Mouse (Mus musculus) layer of hippocampus, adult 2 months (tissue): ENCODE data around the gene Iqca. TPM values are rescaled to one million over a fixed set of nuclear protein-coding genes. Genes with fewer than 3 reads are reported as not detected.
A peak's percentile ranks its signal among the peaks of the same experiment; 100 is the strongest.

ENCODE experiments used
- DNase-seq, 2 experiments: peaks; one replicate each; pipeline ENCODE4 v3.0.0; 2022; ENCODE audit warnings: low spot score in 2 of 2
- H3K27ac ChIP-seq: fragments of 200-600 bp; 2 replicates; pipeline ENCODE4 v1.8.1; 2022
- H3K4me3 ChIP-seq: fragments of 200-600 bp; 2 replicates; pipeline ENCODE4 v1.8.1; 2022; ENCODE audit warnings: mild to moderate bottlenecking
- CTCF ChIP-seq: fragments of 200-600 bp; conservative IDR thresholded peaks from 2 replicates; pipeline ENCODE4 v1.8.1; 2022; ENCODE audit warnings: antibody characterized with exemption, mild to moderate bottlenecking, moderate library complexity
- total RNA-seq, 2 experiments: library from RNA; stranded (reverse); gene quantifications; 2 replicates each; pipeline ENCODE4 v1.2.3; 2021

The Iqca gene
- total RNA-seq, 2 experiments from 2014 or later, result 1.6 to 2.4 TPM

DNA sequence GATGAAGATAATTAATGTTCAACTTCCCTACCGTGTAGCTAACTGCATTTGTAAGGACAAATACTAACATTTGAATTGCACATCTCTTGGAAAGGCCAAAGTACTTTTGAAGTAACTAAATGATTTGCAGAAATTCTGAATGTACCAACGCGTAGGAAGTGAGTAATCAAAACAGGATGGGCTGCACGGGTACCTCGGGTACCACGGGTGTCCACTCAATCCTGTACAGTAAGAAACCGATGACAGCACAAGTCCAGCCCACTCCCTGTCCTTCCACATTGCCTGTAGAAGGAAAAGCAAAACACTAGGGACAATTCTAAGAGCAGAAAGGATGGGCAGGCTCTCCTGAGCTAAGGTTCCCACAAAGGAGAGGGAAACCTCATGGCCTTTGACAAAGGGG lies 36.0 kb downstream of the Iqca start:
- TF ChIP-seq CTCF, result no peak
- no peak for DNase-seq
- Histone ChIP-seq H3K27ac (no peak overlapping the region), H3K4me3 (no peak overlapping the region)

DNA sequence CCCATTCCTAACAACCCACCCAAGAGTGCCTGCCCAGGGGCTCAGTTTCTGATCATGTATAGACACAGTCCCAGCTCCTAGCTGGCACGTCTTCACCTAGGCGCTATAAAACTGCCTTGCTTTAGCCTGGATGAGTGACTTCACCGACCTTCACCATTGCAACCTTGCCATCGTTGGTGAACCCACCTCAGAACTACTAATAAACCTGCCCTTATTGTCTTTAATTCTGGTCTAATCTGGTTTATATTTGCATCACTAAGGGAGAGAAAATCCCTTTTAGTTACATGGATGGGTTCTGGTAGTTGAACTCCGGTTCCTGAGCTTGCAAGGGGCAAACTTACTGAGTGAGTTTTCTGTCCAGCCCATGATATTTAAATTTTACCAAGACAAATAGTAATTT lies 38.6 kb downstream of the Iqca start:
- Histone ChIP-seq H3K27ac (no peak overlapping the region), H3K4me3 (no peak overlapping the region)
- TF ChIP-seq CTCF, result no peak
- DNase-seq, result no peak

DNA sequence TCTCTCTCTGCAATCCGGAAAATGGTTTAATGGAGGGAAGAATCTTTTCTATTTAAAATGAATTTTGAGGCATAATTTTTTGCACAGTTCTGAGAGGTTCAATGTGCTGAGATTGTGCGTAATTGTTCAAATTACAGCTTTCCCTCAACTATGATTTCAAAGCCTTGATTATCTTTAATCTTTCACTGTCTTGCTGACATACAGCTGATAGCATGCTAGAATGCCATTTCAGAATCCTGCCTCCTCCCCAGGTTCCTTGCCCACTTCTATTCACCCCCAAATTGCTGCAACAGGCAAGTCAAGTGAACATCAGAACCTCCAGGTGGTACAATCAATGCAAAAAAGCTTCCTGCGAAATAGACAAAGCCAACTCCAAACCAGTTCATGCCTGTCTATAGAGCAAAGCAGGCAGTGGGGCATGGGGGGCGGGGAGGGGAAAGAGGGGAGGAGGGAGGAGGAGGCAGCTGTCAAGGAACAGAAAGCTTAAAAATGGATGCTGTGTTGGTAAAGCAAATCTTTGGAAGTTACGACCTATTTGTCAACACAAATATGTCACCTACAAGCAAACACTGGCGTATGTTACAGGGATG lies 39.5 kb downstream of the Iqca start:
- no peak overlapping the region for H3K27ac ChIP-seq
- H3K4me3 ChIP-seq, result no peak overlapping the region
- no peak for TF ChIP-seq CTCF
- no peak for DNase-seq

DNA sequence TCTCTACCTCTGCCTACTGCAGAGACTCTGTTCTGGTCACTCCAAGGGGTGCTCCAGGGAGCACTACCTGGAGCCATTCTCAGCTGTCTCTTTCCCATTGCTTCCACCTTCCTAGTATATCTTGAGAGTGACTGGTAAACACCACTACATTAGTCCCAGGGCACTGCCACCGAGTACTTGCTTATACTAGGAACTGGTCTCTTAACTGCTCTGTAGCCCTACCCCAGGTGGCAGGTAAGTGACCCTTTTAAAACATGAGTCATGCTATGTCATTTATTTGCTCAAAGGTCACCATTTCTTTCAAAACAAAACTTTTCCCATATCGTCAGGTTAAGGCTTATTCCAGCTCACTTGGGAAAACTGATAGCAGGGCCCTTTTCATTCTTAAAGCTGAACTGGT lies 40.5 kb downstream of the Iqca start:
- H3K4me3 ChIP-seq, result no peak overlapping the region
- TF ChIP-seq CTCF, result no peak
- DNase-seq, result no peak
- no peak overlapping the region for H3K27ac ChIP-seq

DNA sequence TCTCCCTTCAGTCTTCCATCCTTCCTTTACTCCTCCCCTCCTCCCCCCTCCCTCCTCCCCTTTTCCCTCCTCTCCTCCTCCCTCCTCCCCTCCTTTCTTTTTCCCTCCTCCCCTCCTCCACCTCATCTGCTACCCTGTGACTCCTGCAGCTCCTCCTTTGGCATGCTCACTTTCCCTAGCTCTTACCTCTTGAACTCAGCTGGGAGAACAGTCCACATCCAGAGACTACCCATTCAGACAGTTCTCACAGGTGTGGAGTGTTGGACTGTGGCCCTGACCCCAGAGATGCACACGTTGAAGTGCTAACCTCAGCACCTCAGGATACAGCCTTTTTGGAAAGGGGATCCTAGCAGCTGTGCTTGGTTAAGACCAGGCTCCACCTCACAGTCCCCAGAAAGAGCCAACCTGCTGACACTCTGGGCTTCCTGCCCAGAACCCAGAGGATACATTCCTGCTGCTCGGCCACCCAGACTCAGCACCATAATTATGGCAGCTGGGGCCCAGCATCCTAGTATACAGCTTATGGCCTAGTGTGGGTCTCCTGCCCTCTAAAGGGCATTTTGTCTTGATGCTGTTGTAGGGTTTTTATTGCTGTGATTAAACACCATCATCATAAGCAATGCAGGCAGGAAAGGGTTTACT lies 41.9 kb downstream of the Iqca start:
- no peak overlapping the region for H3K4me3 ChIP-seq
- no peak for DNase-seq
- no peak for TF ChIP-seq CTCF
- H3K27ac ChIP-seq, result no peak overlapping the region

DNA sequence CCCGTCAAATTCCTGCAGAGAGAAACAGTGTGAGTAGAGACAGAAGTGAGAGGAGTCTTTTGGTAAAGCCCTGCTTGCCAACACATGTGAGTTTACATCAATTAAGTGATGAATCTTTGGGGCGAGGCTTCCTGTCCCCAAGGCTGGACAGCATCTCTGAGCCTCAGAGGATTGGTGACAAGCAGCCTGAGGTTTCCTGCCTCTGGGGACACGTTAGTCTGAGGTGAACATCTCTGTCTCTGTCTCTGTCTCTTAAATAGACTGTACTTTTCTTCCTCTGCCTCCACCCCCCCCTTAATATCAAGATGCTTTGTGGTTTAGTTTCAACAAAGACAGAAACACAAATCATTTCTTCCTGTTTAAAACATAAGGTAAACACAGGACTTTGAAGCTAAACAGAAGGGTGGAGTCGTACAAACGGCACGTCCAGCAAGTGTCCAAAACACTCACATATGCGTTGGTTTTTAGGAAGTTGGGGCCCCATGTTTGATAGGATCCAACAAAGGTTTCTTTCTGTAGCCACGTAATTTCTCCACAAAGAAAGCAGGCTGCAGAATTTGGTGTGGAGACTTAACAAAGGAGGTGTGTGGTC lies 49.2 kb downstream of the Iqca start:
- Histone ChIP-seq H3K27ac (no peak overlapping the region), H3K4me3 (no peak overlapping the region)
- no peak for DNase-seq
- TF ChIP-seq CTCF, result no peak

DNA sequence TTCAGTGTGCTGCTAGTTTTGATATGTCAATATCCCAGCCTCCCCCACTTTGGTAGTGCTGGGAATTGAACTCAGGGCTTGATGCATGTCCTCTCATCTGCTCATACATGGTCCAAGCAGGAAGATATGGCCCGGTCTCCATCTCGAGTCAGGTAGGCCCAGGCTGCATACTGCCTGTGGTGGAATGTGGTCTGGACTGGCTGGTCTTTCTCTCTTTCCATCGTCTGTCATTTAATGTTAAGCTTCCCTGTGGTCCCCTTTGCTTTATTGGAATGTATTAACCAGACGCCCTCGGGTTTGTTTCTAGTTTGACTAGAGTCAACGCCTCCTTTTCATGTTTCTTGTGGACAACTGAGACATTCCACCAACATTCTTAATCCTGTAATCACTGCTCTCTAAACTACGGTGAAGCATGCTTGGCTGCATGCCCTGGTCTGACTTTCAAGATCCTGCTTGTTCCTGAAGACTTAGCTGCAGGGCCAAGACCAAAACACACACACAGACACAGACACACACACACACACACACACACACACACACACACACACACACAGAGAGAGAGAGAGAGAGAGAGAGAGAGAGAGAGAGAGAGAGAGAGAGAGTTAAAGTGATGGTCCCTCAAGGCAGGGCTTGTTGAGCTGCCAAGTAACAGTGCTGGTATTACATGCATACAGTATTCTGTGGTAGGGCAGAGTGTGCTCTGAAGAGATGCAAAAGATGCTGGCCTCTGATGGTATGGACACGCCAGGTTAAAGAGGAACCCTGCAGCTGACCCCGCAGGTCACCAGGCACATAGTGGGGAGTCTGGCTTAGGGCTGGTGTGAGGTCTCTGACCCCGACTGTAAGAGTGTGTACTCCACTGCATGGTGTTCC lies 52.6 kb downstream of the Iqca start:
- no peak overlapping the region for H3K4me3 ChIP-seq
- DNase-seq, result no peak
- TF ChIP-seq CTCF, result no peak
- no peak overlapping the region for H3K27ac ChIP-seq

DNA sequence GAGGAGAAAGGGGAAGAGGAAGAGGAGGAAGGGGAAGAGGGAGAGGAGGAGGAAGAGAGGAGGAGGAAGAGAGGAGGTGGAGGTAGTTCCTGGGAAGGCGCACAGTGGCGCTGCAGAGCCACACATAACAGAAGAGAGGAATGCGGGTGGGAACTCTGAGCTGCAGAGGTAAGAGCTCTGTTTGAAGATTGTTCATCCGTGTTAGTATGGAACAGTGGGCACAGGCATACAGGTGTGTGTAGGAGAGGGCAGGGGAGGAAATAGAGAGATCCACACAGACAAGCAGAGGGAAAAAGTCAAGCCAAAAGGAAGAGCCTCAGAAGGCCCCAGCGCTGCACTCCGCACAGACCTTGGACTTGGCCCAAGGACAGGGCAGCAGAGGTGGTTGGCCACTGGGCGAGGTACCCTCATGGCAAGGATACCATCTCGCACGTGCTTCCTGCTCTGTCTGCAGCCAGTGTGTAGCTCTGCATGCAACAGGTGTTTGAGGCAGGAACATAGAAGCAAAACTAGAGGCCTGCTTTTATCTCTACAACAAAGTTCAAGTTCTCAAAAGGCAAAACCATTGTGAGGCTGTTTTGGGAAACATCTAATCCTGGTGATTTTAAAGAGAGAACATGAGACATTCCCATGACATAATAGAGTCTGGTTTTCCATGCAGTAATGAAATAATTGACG lies 60.2 kb downstream of the Iqca start:
- peak; percentile 27 for TF ChIP-seq CTCF
- Histone ChIP-seq H3K27ac (no peak overlapping the region), H3K4me3 (no peak overlapping the region)
- DNase-seq, result no peak

DNA sequence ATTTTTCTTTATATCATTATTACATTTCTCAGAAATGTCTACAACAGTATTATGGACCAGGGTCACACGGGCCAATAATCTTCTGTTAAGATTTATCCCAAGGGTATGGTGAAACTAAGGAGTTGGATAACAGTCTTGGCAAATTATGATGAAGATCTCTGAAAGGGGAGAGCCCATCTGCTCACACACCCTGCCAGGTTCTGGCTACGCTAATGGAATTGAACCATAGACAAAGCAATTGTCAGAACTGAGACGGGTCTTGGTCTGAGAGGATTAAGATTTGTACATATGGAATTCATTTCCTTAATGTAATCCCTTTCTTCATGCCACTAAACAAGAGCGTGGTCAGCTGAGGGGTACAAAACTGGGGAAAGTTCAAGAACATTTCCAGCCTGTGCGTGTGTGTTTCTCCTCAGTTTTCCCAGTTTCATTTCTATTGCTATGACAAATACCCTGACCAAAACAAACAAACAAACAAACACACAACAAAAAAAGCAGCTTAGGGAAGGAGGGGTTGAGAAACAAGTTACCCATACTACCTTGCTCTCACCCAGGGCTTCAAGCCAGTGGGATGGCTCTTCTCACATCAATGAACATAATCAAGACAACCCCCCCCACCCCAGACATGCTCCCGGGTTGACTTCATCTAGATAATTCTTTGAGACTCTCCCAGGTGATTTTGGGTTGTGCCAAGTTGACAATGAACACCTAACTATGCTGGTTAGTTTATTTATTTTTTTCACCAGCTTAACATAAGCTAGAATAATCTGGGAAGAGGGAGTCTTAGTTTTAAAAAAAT lies 64.8 kb downstream of the Iqca start:
- Histone ChIP-seq H3K4me3 (no peak overlapping the region), H3K27ac (no peak overlapping the region)
- TF ChIP-seq CTCF, result no peak
- DNase-seq, result no peak

DNA sequence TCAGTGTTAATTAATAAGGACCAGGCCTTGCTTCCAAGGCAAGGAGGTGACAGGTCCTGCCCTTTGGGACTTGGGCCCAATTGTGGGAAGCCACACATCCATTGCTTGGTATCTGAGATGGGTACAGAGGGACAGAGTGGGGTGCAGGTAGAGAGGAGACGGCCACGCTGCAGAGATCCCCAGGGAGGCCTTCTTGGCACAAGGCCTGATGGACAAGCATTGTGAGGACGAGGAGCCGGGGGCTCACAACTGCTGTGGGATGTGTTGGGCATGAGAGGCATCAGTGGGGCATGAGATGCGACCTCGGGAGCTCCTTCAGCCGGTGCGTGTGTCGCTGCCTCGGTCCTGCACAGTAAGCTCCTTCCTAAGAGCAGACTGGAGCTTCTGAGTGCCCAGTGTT lies 66.7 kb downstream of the Iqca start:
- Histone ChIP-seq H3K4me3 (no peak overlapping the region), H3K27ac (no peak overlapping the region)
- DNase-seq, result no peak
- TF ChIP-seq CTCF, result no peak

DNA sequence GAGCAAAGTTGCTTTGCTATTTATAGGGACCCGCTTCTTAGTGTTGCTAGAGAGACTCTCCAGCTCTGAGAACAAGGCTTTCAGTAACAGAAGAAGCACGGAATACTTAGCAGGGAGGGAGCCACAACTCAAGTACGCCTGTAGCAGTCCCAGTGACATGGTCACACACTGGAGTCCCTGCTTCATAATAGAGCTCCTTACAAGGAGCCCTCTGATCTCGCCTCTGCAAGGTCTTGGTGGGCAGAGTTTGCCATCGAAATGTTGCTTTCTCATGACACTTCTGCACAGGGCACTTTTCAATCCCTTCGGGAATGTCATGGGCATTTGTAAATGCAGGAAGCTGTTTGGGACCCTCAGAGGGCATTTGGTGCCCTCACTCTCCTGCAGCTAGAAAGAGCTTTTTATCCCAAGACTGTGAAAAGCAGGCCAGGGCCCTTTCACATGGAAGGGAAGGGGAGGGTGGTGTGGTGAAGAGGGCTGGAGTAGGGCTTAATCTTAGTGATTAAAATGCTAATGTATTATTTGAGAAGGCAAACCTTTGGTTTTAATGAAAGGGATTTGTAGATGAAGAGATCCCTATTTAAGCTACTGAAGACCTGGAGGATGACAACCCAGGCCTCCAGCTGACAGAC lies 67.6 kb downstream of the Iqca start:
- no peak for TF ChIP-seq CTCF
- no peak overlapping the region for H3K4me3 ChIP-seq
- no peak overlapping the region for H3K27ac ChIP-seq
- no peak for DNase-seq

DNA sequence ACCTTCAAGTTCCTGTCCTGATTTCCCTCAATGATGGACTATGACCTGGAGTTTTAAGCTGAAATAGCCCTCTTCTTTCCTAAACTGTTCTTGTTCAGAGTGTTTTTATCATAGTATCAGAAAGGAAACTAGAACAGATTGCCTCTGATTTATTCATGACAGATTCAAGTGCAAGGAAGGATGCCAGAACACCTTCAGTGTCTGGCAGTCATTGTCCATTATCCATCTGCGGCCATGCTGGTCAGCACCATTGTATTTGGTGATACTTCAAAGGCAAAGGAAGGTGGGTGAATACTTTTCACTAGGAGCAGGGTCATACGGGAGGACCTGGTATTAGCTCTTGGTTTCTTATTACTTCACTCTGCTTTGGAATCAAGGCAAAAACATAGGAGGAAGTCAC lies 76.9 kb downstream of the Iqca start:
- Histone ChIP-seq H3K27ac (no peak overlapping the region), H3K4me3 (no peak overlapping the region)
- no peak for TF ChIP-seq CTCF
- DNase-seq, result no peak
